Mouse (Mus musculus) ES-E14 (cell line): Measurements from ENCODE around the gene Akt1s1.

Source experiments
- MAFK ChIP-seq: IDR thresholded peaks from 2 replicates; pipeline ENCODE4 v1.6.1; 2014; ENCODE audit warnings: mild to moderate bottlenecking, low read depth, low read length, inconsistent platforms; ENCODE audit not compliant: insufficient read depth
- ZNF384 ChIP-seq: IDR thresholded peaks from 2 replicates; pipeline ENCODE4 v1.6.1; 2012; ENCODE audit warnings: low read depth, low read length, inconsistent platforms

GRCm38 (mm10) chr7:44895206-44895592 lies 46.4 kb downstream of the Akt1s1 start:
- TF ChIP-seq ZNF384 (no peak), MAFK (no peak)
